Mouse (Mus musculus) olfactory bulb, adult 2 months (tissue): ENCODE results near the gene Kcnj6. TPM values are rescaled to one million over a fixed set of nuclear protein-coding genes. Genes with fewer than 3 reads are reported as not detected.
A peak's percentile ranks its signal among the peaks of the same experiment; 100 is the strongest.
"Not testable (repeated sequence)": the region's sequence is repeated elsewhere in the genome, so short reads cannot be mapped to it uniquely, and the experiment has no call there.

Experiments
- H3K27ac ChIP-seq: fragments of 200-500 bp; 2 replicates; pipeline ENCODE4 v1.5.1; 2012; ENCODE audit warnings: low read depth, low read length; ENCODE audit not compliant: insufficient read depth
- H3K4me1 ChIP-seq: fragments of 200-500 bp; 2 replicates; pipeline ENCODE4 v1.6.1; 2012; ENCODE audit warnings: low read length; ENCODE audit not compliant: control insufficient read depth, insufficient read depth
- H3K4me3 ChIP-seq: fragments of 200-500 bp; 2 replicates; pipeline ENCODE4 v1.5.1; 2012; ENCODE audit warnings: mild to moderate bottlenecking, low read depth, low read length, moderate library complexity; ENCODE audit not compliant: insufficient read depth
- CTCF ChIP-seq: fragments of 200-500 bp; IDR thresholded peaks from 2 replicates; pipeline ENCODE4 v1.5.1; 2012; ENCODE audit warnings: low read depth, mild to moderate bottlenecking, low read length, moderate library complexity; ENCODE audit not compliant: insufficient read depth
- POLR2A ChIP-seq: fragments of 200-500 bp; IDR thresholded peaks from 2 replicates; pipeline ENCODE4 v1.6.1; 2012; ENCODE audit warnings: mild to moderate bottlenecking, low read depth, low read length, moderate library complexity; ENCODE audit not compliant: insufficient read depth
- WGBS: fragments of 180-500 bp; shearing (Covaris S2); methylation state at CpG from one replicate; pipeline ENCODE4 v1.1.7; 2018; 5-methylcytosine and 5-hydroxymethylcytosine counted together
- polyA plus RNA-seq: library from polyadenylated mRNA; stranded (reverse); fragments of >200 nt; gene quantifications from 2 replicates; pipeline ENCODE4 v1.2.4, GENCODE M21; 2012; ENCODE audit warnings: low replicate concordance; ENCODE audit not compliant: missing spikeins, insufficient read depth, insufficient read length

Gene Kcnj6
- polyA plus RNA-seq, 1 experiment, result not detected

GRCm38 (mm10) chr16:94816391-94816790 lies 181.1 kb downstream of the Kcnj6 start:
- peaks cover 4% of the 10 kb centered on the region for H3K4me1 ChIP-seq
- no peak overlapping the region for H3K27ac ChIP-seq
- no peak for TF ChIP-seq POLR2A
- no peak for TF ChIP-seq CTCF
- H3K4me3 ChIP-seq, result no peak overlapping the region
- 19% methylated on average over 6 of the region's 6 CpGs for WGBS

GRCm38 (mm10) chr16:94815891-94816290 lies 181.6 kb downstream of the Kcnj6 start:
- TF ChIP-seq POLR2A (no peak), CTCF (no peak)
- H3K4me1 ChIP-seq, result peaks cover 4% of the 10 kb centered on the region
- WGBS, result 75% methylated on average over 6 of the region's 6 CpGs
- no peak overlapping the region for H3K27ac ChIP-seq
- no peak overlapping the region for H3K4me3 ChIP-seq

- 0% methylated on average over 1 of the region's 1 CpGs for WGBS
- H3K27ac ChIP-seq, H3K4me1 ChIP-seq, H3K4me3 ChIP-seq: not testable (repeated sequence)
Measured at GRCm38 (mm10) chr16:94809286-94809685, 188.2 kb downstream of the Kcnj6 start.

DNA sequence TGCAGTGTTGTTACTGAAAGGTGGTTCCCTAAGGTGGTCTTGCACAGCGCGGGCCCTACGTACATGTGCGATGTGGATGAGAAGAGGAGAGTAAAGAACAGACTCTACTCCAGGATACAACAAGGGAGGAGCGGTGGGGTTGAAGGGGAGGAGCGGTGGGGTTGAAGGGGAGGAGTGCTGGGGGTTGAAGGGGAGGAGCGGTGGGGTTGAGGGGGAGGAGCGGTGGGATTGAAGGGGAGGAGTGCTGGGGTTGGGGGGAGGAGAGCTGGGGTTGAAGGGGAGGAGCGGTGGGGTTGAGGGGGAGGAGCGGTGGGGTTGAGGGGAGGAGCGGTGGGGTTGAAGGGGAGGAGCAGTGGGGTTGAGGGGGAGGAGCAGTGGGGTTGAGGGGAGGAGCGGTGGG lies 199.3 kb downstream of the Kcnj6 start:
- no peaks in the 10 kb centered on the region; the same call in 1 of the 2 replicates for H3K4me1 ChIP-seq
- H3K27ac ChIP-seq, result no peak overlapping the region
- no peak overlapping the region for H3K4me3 ChIP-seq
- TF ChIP-seq CTCF (no peak), POLR2A (no peak)
- WGBS, result 94% methylated on average over 11 of the region's 12 CpGs

GRCm38 (mm10) chr16:94797366-94797765 lies 200.1 kb downstream of the Kcnj6 start:
- TF ChIP-seq POLR2A (no peak), CTCF (no peak)
- Histone ChIP-seq H3K4me3 (no peak overlapping the region), H3K4me1 (peaks cover 1% of the 10 kb centered on the region; the same call in 1 of the 2 replicates), H3K27ac (no peak overlapping the region)
- WGBS, result 70% methylated on average over 6 of the region's 6 CpGs

DNA sequence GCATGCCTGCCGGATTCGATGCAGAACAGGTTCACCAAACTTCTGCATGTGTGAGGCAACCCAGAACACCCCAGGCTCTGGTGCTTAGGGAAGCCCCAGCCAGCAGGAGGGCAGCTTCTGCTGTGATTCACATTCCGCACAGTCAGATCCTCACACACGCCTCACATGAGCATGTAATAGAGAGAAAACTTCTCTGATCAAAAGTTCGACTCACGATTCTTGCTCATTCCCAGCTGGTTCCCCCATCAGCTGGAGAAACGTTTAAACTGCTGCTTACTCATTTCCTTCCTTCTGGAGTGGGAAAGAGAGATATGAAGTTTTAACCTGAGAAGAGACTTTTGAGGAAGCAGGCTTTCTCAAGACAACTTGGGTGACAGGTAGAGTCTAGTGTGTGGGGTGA lies 204.5 kb downstream of the Kcnj6 start:
- WGBS, result 50% methylated on average over 7 of the region's 7 CpGs
- TF ChIP-seq CTCF, result no peak
- TF ChIP-seq POLR2A, result no peak

DNA sequence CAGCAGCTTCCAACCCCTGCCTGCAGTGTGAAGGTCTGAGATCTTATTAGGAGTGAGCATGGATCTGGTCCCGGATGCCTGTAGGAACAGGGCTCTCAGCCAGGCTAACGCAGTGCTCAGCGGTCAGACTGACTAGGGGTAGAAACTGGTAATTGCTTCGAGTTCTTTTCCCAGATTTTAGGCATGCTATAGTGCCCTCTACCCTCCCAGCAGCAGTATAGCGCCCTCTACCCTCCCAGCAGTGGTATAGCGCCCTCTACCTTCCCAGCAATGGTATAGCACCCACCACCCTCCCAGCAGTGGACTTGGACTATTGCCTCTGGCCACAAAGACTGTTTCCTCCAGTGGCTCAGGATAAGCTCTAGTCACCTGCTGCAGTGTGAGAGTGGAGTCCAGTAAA lies 207.5 kb downstream of the Kcnj6 start:
- Histone ChIP-seq H3K4me1 (peaks cover 10% of the 10 kb centered on the region), H3K4me3 (no peak overlapping the region), H3K27ac (no peak overlapping the region)
- 28% methylated on average over 6 of the region's 6 CpGs for WGBS
- no peak for TF ChIP-seq CTCF
- TF ChIP-seq POLR2A, result no peak

More for the DNA sequence above, 204.5 kb downstream of the Kcnj6 start:
- no peak overlapping the region for H3K27ac ChIP-seq
- H3K4me3 ChIP-seq, result no peak overlapping the region
- peaks cover 10% of the 10 kb centered on the region for H3K4me1 ChIP-seq

DNA sequence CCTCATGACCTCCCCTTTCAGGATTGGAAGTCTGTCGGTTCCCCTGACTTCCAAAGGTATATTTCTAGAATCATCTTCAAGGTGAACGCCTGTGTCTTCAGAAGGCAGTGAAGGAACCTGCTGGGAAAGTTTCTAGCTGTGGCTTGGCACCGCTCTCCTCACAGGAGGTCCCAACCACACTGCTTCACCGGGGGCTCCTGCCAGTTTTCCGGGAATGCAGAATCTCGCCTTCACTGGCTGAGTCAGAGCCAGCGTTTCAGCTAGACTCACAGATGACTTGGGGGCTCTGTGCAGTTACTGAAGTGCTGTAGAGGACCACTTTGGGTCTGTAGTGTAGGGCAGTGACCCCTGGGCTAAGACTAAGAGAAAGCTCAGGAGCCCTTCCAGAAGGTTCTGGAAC lies 208.8 kb downstream of the Kcnj6 start:
- TF ChIP-seq CTCF, result no peak
- WGBS, result 65% methylated on average over 7 of the region's 7 CpGs
- no peak overlapping the region for H3K4me3 ChIP-seq
- H3K27ac ChIP-seq, result no peak overlapping the region
- peaks cover 10% of the 10 kb centered on the region for H3K4me1 ChIP-seq

- H3K4me1 ChIP-seq, result peaks cover 15% of the 10 kb centered on the region
- TF ChIP-seq POLR2A (no peak), CTCF (peak; percentile 98)
- 7% methylated on average over 16 of the region's 16 CpGs for WGBS
- no peak overlapping the region for H3K27ac ChIP-seq
- no peak overlapping the region for H3K4me3 ChIP-seq
Measured at GRCm38 (mm10) chr16:94788165-94788564, 209.3 kb downstream of the Kcnj6 start.

DNA sequence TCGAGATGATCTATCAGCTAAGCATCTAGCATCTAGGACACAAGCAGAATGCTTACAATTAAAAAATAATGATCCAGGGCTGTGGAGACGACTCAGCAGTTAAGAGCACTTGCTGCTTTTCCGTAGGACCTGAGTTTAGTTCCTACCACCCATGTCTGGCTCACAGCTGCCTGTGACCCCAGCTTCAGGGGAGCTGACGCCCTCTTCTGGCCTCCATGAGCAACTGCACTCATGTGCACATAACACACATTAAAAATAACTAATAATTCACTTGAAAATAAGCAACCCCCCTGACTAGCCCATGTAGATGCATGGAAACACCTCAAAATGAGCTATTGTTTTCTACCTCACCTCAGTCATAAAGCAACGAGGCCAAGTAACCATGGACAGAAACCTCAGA lies 211.6 kb downstream of the Kcnj6 start:
- TF ChIP-seq CTCF (no peak), POLR2A (no peak)
- no peak overlapping the region for H3K27ac ChIP-seq
- peaks cover 20% of the 10 kb centered on the region for H3K4me1 ChIP-seq
- H3K4me3 ChIP-seq, result no peak overlapping the region
- 74% methylated on average over 5 of the region's 5 CpGs for WGBS
